Mouse (Mus musculus): ENCODE results near the gene Fry. TPM values are rescaled to one million over a fixed set of nuclear protein-coding genes. Genes with fewer than 3 reads are reported as not detected.

Fry gene
- polyA plus RNA-seq, 1 experiment from 2014 or later = 3.2 TPM

- Histone ChIP-seq H3K27ac (ENCODE audit: low read depth) (no peak overlapping the region), H3K4me1 (ENCODE audit: insufficient read depth) (peaks cover 8% of the 10 kb centered on the region; the same call in 1 of the 2 replicates), H3K27me3 (ENCODE audit: insufficient read depth, low read length) (no peaks in the 10 kb centered on the region), H3K4me3 (ENCODE audit: low read depth, low read length) (no peak overlapping the region), H3K9me3 (ENCODE audit: low read length) (no peaks in the 10 kb centered on the region), H3K9ac (replicated peaks) (no peak overlapping the region), H3K4me2 (ENCODE audit: low read depth, low read length) (no peak overlapping the region), H3K36me3 (replicated peaks; ENCODE audit: insufficient read depth, low read length) (no peaks in the 10 kb centered on the region)
- ATAC-seq = no peak
- 75% methylated on average over 9 of the region's 9 CpGs for WGBS (ENCODE audit: insufficient replicate concordance)
- DNase-seq = peak; percentile 47
- TF ChIP-seq EP300 (IDR thresholded peaks at IDR 0.05; ENCODE audit: low read depth) (no peak), CTCF (IDR thresholded peaks at IDR 0.05; ENCODE audit: low read depth) (peak; percentile 51)
Measured at GRCm38 (mm10) chr5:150137772-150138451, 19.5 kb downstream of the Fry start.

- Histone ChIP-seq H3K36me3 (replicated peaks; ENCODE audit: insufficient read depth, low read length) (no peaks in the 10 kb centered on the region), H3K9me3 (ENCODE audit: low read length) (no peaks in the 10 kb centered on the region), H3K9ac (replicated peaks) (no peak overlapping the region), H3K4me2 (ENCODE audit: low read depth, low read length) (no peak overlapping the region), H3K4me1 (ENCODE audit: insufficient read depth) (no peaks in the 10 kb centered on the region), H3K27me3 (ENCODE audit: insufficient read depth, low read length) (no peaks in the 10 kb centered on the region), H3K4me3 (ENCODE audit: low read depth, low read length) (no peak overlapping the region), H3K27ac (ENCODE audit: low read depth) (no peak overlapping the region)
- TF ChIP-seq EP300 (IDR thresholded peaks at IDR 0.05; ENCODE audit: low read depth) = no peak
- no peak for TF ChIP-seq CTCF (IDR thresholded peaks at IDR 0.05; ENCODE audit: low read depth)
- no peak for ATAC-seq
- 40% methylated on average over 2 of the region's 2 CpGs for WGBS (ENCODE audit: insufficient replicate concordance)
- DNase-seq = no peak
Measured at GRCm38 (mm10) chr5:150140513-150140912, 22.1 kb downstream of the Fry start.

DNA sequence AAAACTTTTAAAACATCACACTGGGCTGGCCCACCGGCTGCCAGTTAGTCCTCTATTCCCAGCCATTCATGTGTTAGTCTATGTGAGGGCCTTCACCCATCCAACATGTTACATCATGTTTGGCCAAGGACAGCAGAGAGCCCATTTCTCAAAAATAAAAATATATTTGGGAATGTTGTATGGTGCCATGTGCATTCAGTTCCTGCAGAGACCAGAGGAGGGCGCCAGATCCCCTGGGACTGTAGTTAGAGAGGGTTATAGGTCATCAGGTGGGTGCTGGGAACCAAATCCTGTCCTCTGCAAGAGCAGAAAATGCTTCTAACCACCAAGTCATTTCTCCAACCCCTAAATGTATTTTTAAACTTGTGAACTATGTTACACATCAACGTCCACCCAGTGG lies 27.5 kb downstream of the Fry start:
- ATAC-seq (no peak), DNase-seq (no peak)
- Histone ChIP-seq H3K36me3 (replicated peaks; ENCODE audit: insufficient read depth, low read length) (no peaks in the 10 kb centered on the region), H3K4me2 (ENCODE audit: low read depth, low read length) (no peak overlapping the region), H3K27ac (ENCODE audit: low read depth) (no peak overlapping the region), H3K9me3 (ENCODE audit: low read length) (no peaks in the 10 kb centered on the region), H3K4me1 (ENCODE audit: insufficient read depth) (no peaks in the 10 kb centered on the region), H3K4me3 (ENCODE audit: low read depth, low read length) (no peak overlapping the region), H3K9ac (replicated peaks) (no peak overlapping the region), H3K27me3 (ENCODE audit: insufficient read depth, low read length) (no peaks in the 10 kb centered on the region)
- TF ChIP-seq CTCF (IDR thresholded peaks at IDR 0.05; ENCODE audit: low read depth) = peak; percentile 28
- no peak for TF ChIP-seq EP300 (IDR thresholded peaks at IDR 0.05; ENCODE audit: low read depth)
- WGBS (ENCODE audit: insufficient replicate concordance) = 71% methylated on average over 3 of the region's 3 CpGs

- Histone ChIP-seq H3K4me2 (ENCODE audit: low read depth, low read length) (no peak overlapping the region), H3K27me3 (ENCODE audit: insufficient read depth, low read length) (no peaks in the 10 kb centered on the region), H3K9me3 (ENCODE audit: low read length) (no peaks in the 10 kb centered on the region), H3K4me1 (ENCODE audit: insufficient read depth) (no peaks in the 10 kb centered on the region), H3K9ac (replicated peaks) (no peak overlapping the region), H3K4me3 (ENCODE audit: low read depth, low read length) (no peak overlapping the region), H3K36me3 (replicated peaks; ENCODE audit: insufficient read depth, low read length) (no peaks in the 10 kb centered on the region), H3K27ac (ENCODE audit: low read depth) (no peak overlapping the region)
- TF ChIP-seq CTCF (IDR thresholded peaks at IDR 0.05; ENCODE audit: low read depth) = no peak
- TF ChIP-seq EP300 (IDR thresholded peaks at IDR 0.05; ENCODE audit: low read depth) = no peak
- no peak for DNase-seq
- no peak for ATAC-seq
- 82% methylated on average over 4 of the region's 4 CpGs for WGBS (ENCODE audit: insufficient replicate concordance)
Measured at GRCm38 (mm10) chr5:150146612-150147011, 28.2 kb downstream of the Fry start.

- Histone ChIP-seq H3K4me2 (ENCODE audit: low read depth, low read length) (no peak overlapping the region), H3K9me3 (ENCODE audit: low read length) (no peaks in the 10 kb centered on the region), H3K27me3 (ENCODE audit: insufficient read depth, low read length) (no peaks in the 10 kb centered on the region), H3K27ac (ENCODE audit: low read depth) (no peak overlapping the region), H3K4me3 (ENCODE audit: low read depth, low read length) (no peak overlapping the region), H3K9ac (replicated peaks) (no peak overlapping the region), H3K4me1 (ENCODE audit: insufficient read depth) (no peaks in the 10 kb centered on the region), H3K36me3 (replicated peaks; ENCODE audit: insufficient read depth, low read length) (no peaks in the 10 kb centered on the region)
- no peak for TF ChIP-seq CTCF (IDR thresholded peaks at IDR 0.05; ENCODE audit: low read depth)
- no peak for TF ChIP-seq EP300 (IDR thresholded peaks at IDR 0.05; ENCODE audit: low read depth)
- ATAC-seq (no peak), DNase-seq (no peak)
- WGBS (ENCODE audit: insufficient replicate concordance) = 71% methylated on average over 11 of the region's 11 CpGs
Measured at GRCm38 (mm10) chr5:150149725-150150124, 31.3 kb downstream of the Fry start.

DNA sequence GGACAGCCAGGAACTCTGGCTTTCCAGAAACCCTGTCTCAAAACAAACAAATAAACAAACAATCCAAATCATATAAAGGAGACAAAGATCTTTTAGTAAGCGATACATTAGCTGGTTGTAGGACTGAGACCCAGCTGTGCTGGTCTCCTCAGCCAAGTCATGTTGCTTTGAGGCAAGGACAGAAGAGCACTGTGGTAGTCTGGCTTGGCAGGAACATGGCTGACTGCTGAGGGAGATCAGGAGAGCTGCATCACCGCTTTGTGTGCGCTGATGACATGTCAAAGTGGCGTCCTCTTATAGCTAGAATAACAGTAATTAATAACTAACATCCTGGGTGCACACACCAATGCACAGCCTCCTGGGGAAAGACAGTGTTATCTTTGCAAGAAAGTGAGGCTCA lies 32.5 kb downstream of the Fry start:
- ATAC-seq (no peak), DNase-seq (no peak)
- 92% methylated on average over 4 of the region's 4 CpGs for WGBS (ENCODE audit: insufficient replicate concordance)
- Histone ChIP-seq H3K36me3 (replicated peaks; ENCODE audit: insufficient read depth, low read length) (no peaks in the 10 kb centered on the region), H3K27me3 (ENCODE audit: insufficient read depth, low read length) (no peaks in the 10 kb centered on the region), H3K4me3 (ENCODE audit: low read depth, low read length) (no peak overlapping the region), H3K4me1 (ENCODE audit: insufficient read depth) (peaks cover 3% of the 10 kb centered on the region; the same call in 1 of the 2 replicates), H3K27ac (ENCODE audit: low read depth) (no peak overlapping the region), H3K9me3 (ENCODE audit: low read length) (no peaks in the 10 kb centered on the region), H3K4me2 (ENCODE audit: low read depth, low read length) (no peak overlapping the region), H3K9ac (replicated peaks) (no peak overlapping the region)
- TF ChIP-seq CTCF (IDR thresholded peaks at IDR 0.05; ENCODE audit: low read depth) = no peak
- TF ChIP-seq EP300 (IDR thresholded peaks at IDR 0.05; ENCODE audit: low read depth) = no peak
